Mouse (Mus musculus): ENCODE results near the gene Lgals9.

Gene Lgals9

GRCm38 (mm10) chr11:78920411-78920939 is 64.3 kb downstream of the Lgals9 start, which contains the start of gene Nos2:
Gene Nos2, plus strand, starts transcription at chr11:78920787.
- no peak for DNase-seq (ENCODE audit: low read depth, low spot score)

DNA sequence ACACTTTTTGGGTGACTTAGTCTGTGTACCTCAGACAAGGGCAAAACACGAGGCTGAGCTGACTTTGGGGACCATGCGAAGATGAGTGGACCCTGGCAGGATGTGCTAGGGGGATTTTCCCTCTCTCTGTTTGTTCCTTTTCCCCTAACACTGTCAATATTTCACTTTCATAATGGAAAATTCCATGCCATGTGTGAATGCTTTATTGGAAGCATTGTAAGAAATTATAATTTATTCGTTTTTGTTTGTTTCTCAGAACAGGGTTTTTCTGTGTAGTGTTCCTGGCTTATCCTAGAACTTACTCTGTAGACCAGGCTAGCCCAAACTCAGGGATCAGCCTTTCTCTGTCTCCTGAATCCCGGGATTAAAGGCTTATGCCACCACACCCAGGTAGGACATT is 65.0 kb downstream of the Lgals9 start:
- no peak for DNase-seq (ENCODE audit: low read depth, low spot score)

GRCm38 (mm10) chr11:78916410-78916809 is 68.3 kb downstream of the Lgals9 start:
- no peak for DNase-seq (ENCODE audit: low read depth, low spot score)

DNA sequence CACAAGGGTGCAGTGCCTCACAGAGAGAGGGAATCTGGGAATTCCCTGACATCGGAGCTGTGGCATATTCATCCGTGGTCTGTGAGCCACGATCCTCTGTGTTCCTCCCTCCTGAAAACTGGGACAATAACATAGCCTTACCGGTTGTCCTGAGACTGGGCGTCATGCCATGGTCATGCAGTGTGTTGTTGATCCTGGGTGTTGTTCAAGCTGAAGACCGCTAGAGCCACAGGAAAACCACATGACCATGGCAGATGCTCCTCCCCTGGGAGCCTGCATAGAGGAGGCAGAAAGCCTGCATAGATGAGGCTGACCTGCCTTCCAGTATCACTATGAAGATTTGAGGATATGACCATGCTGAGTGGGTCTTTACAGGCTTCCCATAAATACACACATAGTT is 69.3 kb downstream of the Lgals9 start:
- no peak for DNase-seq (ENCODE audit: low read depth, low spot score)
